Mouse (Mus musculus): ENCODE results near the gene Mgat5b. TPM values are rescaled to one million over a fixed set of nuclear protein-coding genes. Genes with fewer than 3 reads are reported as not detected.

Mgat5b gene
- polyA plus RNA-seq, 1 experiment from 2014 or later: 24.2 TPM

DNA sequence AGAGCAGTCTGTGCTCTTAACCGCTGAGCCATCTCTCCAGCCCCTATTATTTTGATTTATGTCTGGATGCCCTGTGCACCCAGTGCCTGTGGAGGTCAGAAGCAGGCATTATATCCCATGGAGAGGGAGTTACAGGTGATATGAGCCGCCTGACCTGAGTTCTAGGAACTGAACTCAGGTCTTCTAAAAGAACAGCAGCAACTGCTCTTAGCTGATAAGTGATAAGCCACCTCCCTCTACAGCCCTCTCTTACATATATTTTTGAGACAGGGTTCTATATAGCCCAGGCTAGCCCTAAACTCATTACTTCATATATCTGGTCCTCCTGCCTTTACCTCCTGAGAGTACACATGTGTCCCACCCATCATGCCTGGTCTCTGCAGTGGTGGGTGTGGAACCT is 102.4 kb downstream of the Mgat5b start:
- no peak overlapping the region for H3K4me2 ChIP-seq (ENCODE audit: low read length)
- no peaks in the 10 kb centered on the region for H3K9me3 ChIP-seq (ENCODE audit: control insufficient read depth, low read length)
- H3K27ac ChIP-seq (replicated peaks; ENCODE audit: low read depth, low read length): no peak overlapping the region
- DNase-seq (no peak), ATAC-seq (ENCODE audit: low FRiP score, low TSS enrichment) (no peak)
- no peaks in the 10 kb centered on the region for H3K36me3 ChIP-seq (ENCODE audit: control insufficient read depth, insufficient read depth, low read length)
- H3K27me3 ChIP-seq (ENCODE audit: control insufficient read depth, insufficient read depth, low read length): no peaks in the 10 kb centered on the region
- WGBS: 83% methylated on average over 2 of the region's 2 CpGs
- peaks cover 14% of the 10 kb centered on the region for H3K4me1 ChIP-seq (ENCODE audit: control insufficient read depth, insufficient read depth, low read length)
- H3K9ac ChIP-seq (replicated peaks; ENCODE audit: low read length): no peak overlapping the region
- H3K4me3 ChIP-seq (replicated peaks; ENCODE audit: low read depth, low read length): no peak overlapping the region

- no peak for DNase-seq
- Histone ChIP-seq H3K4me2 (ENCODE audit: low read length) (no peak overlapping the region), H3K36me3 (ENCODE audit: control insufficient read depth, insufficient read depth, low read length) (no peaks in the 10 kb centered on the region), H3K27me3 (ENCODE audit: control insufficient read depth, insufficient read depth, low read length) (no peaks in the 10 kb centered on the region), H3K27ac (replicated peaks; ENCODE audit: low read depth, low read length) (no peak overlapping the region), H3K4me3 (replicated peaks; ENCODE audit: low read depth, low read length) (no peak overlapping the region), H3K4me1 (ENCODE audit: control insufficient read depth, insufficient read depth, low read length) (peaks cover 11% of the 10 kb centered on the region; the same call in 1 of the 2 replicates), H3K9me3 (ENCODE audit: control insufficient read depth, low read length) (no peaks in the 10 kb centered on the region), H3K9ac (replicated peaks; ENCODE audit: low read length) (no peak overlapping the region)
- WGBS: 92% methylated on average over 3 of the region's 3 CpGs
- ATAC-seq (ENCODE audit: low FRiP score, low TSS enrichment): no peak
Measured at GRCm38 (mm10) chr11:117023537-117023936, 104.9 kb downstream of the Mgat5b start.

DNA sequence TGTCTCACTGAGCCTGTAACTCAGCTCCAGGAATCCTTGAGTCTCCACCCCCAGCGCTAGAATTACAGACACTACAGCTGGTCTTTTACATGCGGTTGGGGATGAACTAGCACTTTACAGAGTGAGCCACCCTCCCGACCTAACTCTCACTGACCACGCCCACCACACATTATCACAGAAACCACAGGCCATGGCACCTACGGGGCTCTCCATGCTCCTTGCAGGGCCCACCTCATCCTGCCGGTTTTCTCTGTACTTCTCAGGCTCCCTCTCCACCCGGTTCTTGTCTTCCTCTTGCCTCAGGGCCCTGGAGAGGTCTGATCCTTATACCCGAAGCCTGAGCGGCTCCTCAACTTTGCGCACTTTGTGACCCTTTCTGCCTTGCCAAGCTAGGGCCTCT is 109.0 kb downstream of the Mgat5b start:
- H3K4me2 ChIP-seq (ENCODE audit: low read length): no peak overlapping the region
- 65% methylated on average over 10 of the region's 10 CpGs for WGBS
- no peaks in the 10 kb centered on the region for H3K36me3 ChIP-seq (ENCODE audit: control insufficient read depth, insufficient read depth, low read length)
- H3K9ac ChIP-seq (replicated peaks; ENCODE audit: low read length): no peak overlapping the region
- H3K4me3 ChIP-seq (replicated peaks; ENCODE audit: low read depth, low read length): no peak overlapping the region
- H3K27ac ChIP-seq (replicated peaks; ENCODE audit: low read depth, low read length): 0 out of 2 replicates have a peak overlapping the region, but pooled peaks have one; percentile 66
- no peaks in the 10 kb centered on the region for H3K9me3 ChIP-seq (ENCODE audit: control insufficient read depth, low read length)
- ATAC-seq (ENCODE audit: low FRiP score, low TSS enrichment) (no peak), DNase-seq (no peak)
- H3K4me1 ChIP-seq (ENCODE audit: control insufficient read depth, insufficient read depth, low read length): peaks cover 28% of the 10 kb centered on the region
- no peaks in the 10 kb centered on the region for H3K27me3 ChIP-seq (ENCODE audit: control insufficient read depth, insufficient read depth, low read length)

- Histone ChIP-seq H3K4me2 (ENCODE audit: low read length) (no peak overlapping the region), H3K27ac (replicated peaks; ENCODE audit: low read depth, low read length) (peak overlapping the region; percentile 66), H3K27me3 (ENCODE audit: control insufficient read depth, insufficient read depth, low read length) (no peaks in the 10 kb centered on the region), H3K9me3 (ENCODE audit: control insufficient read depth, low read length) (no peaks in the 10 kb centered on the region), H3K4me3 (replicated peaks; ENCODE audit: low read depth, low read length) (no peak overlapping the region), H3K4me1 (ENCODE audit: control insufficient read depth, insufficient read depth, low read length) (peaks cover 28% of the 10 kb centered on the region), H3K9ac (replicated peaks; ENCODE audit: low read length) (0 out of 2 replicates have a peak overlapping the region, but pooled peaks have one; percentile 9), H3K36me3 (ENCODE audit: control insufficient read depth, insufficient read depth, low read length) (no peaks in the 10 kb centered on the region)
- ATAC-seq (ENCODE audit: low FRiP score, low TSS enrichment) (peak; percentile 48; the same call in 1 of the 2 replicates), DNase-seq (peak; percentile 65)
- 27% methylated on average over 19 of the region's 19 CpGs for WGBS
Measured at GRCm38 (mm10) chr11:117028861-117029568, 110.4 kb downstream of the Mgat5b start.

- Histone ChIP-seq H3K4me1 (ENCODE audit: control insufficient read depth, insufficient read depth, low read length) (peaks cover 28% of the 10 kb centered on the region), H3K27me3 (ENCODE audit: control insufficient read depth, insufficient read depth, low read length) (no peaks in the 10 kb centered on the region), H3K36me3 (ENCODE audit: control insufficient read depth, insufficient read depth, low read length) (no peaks in the 10 kb centered on the region), H3K27ac (replicated peaks; ENCODE audit: low read depth, low read length) (peak overlapping the region; percentile 66), H3K9ac (replicated peaks; ENCODE audit: low read length) (no peak overlapping the region), H3K9me3 (ENCODE audit: control insufficient read depth, low read length) (no peaks in the 10 kb centered on the region), H3K4me3 (replicated peaks; ENCODE audit: low read depth, low read length) (no peak overlapping the region), H3K4me2 (ENCODE audit: low read length) (no peak overlapping the region)
- 87% methylated on average over 3 of the region's 3 CpGs for WGBS
- DNase-seq (no peak), ATAC-seq (ENCODE audit: low FRiP score, low TSS enrichment) (no peak)
Measured at GRCm38 (mm10) chr11:117029569-117029955, 110.9 kb downstream of the Mgat5b start.

DNA sequence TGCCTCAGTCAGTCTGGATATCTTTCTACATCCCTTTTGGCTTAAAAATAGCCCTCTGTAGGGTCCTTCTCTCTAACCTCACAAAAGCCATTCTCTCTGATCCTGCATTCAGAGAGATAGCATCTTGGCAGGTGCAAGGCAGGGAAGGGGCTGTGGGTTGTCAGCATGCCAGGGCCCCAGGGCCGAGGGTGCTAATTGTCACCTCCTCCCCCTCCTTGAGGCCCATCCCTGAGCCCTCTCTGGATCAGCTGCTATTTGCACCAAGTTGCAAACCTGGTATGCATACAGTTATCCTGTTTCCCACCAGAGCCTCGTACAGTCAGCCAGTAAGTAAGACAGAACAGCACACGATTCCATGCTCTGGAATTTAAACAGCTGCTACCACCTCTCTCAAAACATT is 111.4 kb downstream of the Mgat5b start:
- Histone ChIP-seq H3K9ac (replicated peaks; ENCODE audit: low read length) (0 out of 2 replicates have a peak overlapping the region, but pooled peaks have one; percentile 1), H3K4me3 (replicated peaks; ENCODE audit: low read depth, low read length) (no peak overlapping the region), H3K9me3 (ENCODE audit: control insufficient read depth, low read length) (no peaks in the 10 kb centered on the region), H3K36me3 (ENCODE audit: control insufficient read depth, insufficient read depth, low read length) (no peaks in the 10 kb centered on the region), H3K27me3 (ENCODE audit: control insufficient read depth, insufficient read depth, low read length) (no peaks in the 10 kb centered on the region), H3K27ac (replicated peaks; ENCODE audit: low read depth, low read length) (peak overlapping the region; percentile 66), H3K4me1 (ENCODE audit: control insufficient read depth, insufficient read depth, low read length) (peaks cover 28% of the 10 kb centered on the region), H3K4me2 (ENCODE audit: low read length) (no peak overlapping the region)
- 48% methylated on average over 3 of the region's 3 CpGs for WGBS
- no peak for ATAC-seq (ENCODE audit: low FRiP score, low TSS enrichment)
- no peak for DNase-seq

GRCm38 (mm10) chr11:117030471-117031101 is 111.9 kb downstream of the Mgat5b start:
- Histone ChIP-seq H3K4me2 (ENCODE audit: low read length) (no peak overlapping the region), H3K27ac (replicated peaks; ENCODE audit: low read depth, low read length) (peak overlapping the region; percentile 66), H3K9ac (replicated peaks; ENCODE audit: low read length) (0 out of 2 replicates have a peak overlapping the region, but pooled peaks have one; percentile 1), H3K4me1 (ENCODE audit: control insufficient read depth, insufficient read depth, low read length) (peaks cover 31% of the 10 kb centered on the region), H3K9me3 (ENCODE audit: control insufficient read depth, low read length) (no peaks in the 10 kb centered on the region), H3K27me3 (ENCODE audit: control insufficient read depth, insufficient read depth, low read length) (no peaks in the 10 kb centered on the region), H3K4me3 (replicated peaks; ENCODE audit: low read depth, low read length) (no peak overlapping the region), H3K36me3 (ENCODE audit: control insufficient read depth, insufficient read depth, low read length) (no peaks in the 10 kb centered on the region)
- WGBS: 63% methylated on average over 8 of the region's 8 CpGs
- DNase-seq (peak; percentile 51), ATAC-seq (ENCODE audit: low FRiP score, low TSS enrichment) (no peak)

DNA sequence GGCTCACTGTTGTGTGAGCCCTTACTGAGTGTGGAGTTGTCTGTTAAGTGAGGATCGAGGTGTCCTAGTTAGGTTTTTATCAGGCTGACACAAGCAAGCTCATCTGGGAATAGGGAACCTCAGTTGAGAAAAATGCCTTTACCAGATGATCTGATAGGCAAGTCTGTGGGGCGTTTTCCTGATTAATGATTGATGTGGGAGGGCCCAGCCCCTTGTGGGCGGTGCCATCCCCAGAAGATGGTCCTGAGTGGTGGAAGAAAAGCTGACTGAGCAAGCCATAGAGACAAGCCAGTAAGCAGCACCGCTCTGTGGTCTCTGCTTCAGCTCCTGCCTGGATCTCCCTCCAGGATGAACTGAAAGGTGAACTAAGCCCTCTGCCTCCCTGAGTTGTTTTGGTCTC is 112.6 kb downstream of the Mgat5b start:
- Histone ChIP-seq H3K36me3 (ENCODE audit: control insufficient read depth, insufficient read depth, low read length) (no peaks in the 10 kb centered on the region), H3K9me3 (ENCODE audit: control insufficient read depth, low read length) (no peaks in the 10 kb centered on the region), H3K27me3 (ENCODE audit: control insufficient read depth, insufficient read depth, low read length) (no peaks in the 10 kb centered on the region), H3K4me1 (ENCODE audit: control insufficient read depth, insufficient read depth, low read length) (peaks cover 31% of the 10 kb centered on the region), H3K4me2 (ENCODE audit: low read length) (no peak overlapping the region), H3K27ac (replicated peaks; ENCODE audit: low read depth, low read length) (peak overlapping the region; percentile 66; the same call in 1 of the 2 replicates), H3K9ac (replicated peaks; ENCODE audit: low read length) (no peak overlapping the region), H3K4me3 (replicated peaks; ENCODE audit: low read depth, low read length) (no peak overlapping the region)
- DNase-seq (no peak), ATAC-seq (ENCODE audit: low FRiP score, low TSS enrichment) (no peak)
- WGBS: 22% methylated on average over 4 of the region's 4 CpGs
